Comparison of ENCODE assay signal across 8 mouse cellular contexts in genomic region chr3:35340935-35341800, GRCm38 (mm10).
DNase-seq lines count a peak whose midpoint lies in the region; ATAC-seq and TF ChIP-seq lines count a peak whose summit lies in the region.

No protein-coding gene starts in this region.

- no peak for TF ChIP-seq POLR2A in cortical plate, adult 2 months (IDR thresholded peaks at IDR 0.05; ENCODE audit: extremely low read depth, insufficient read depth, low read length)

- TF ChIP-seq CTCF in cortical plate, adult 2 months (IDR thresholded peaks at IDR 0.05; ENCODE audit: extremely low read depth, insufficient read depth, low read length), result no peak

- 5% methylated on average over 22 of the region's 22 CpGs for WGBS in heart, embryonic 16.5 days
- 2% methylated on average over 22 of the region's 22 CpGs for WGBS in midbrain, embryonic 16.5 days

- no peaks in the 10 kb centered on the region; the same call in 1 of the 2 replicates for H3K27me3 ChIP-seq in heart, embryonic 16.5 days (ENCODE audit: control insufficient read depth, insufficient read depth, low read length)
- no peaks in the 10 kb centered on the region for H3K27me3 ChIP-seq in midbrain, embryonic 16.5 days (ENCODE audit: control insufficient read depth, insufficient read depth, low read depth, low read length)

- H3K36me3 ChIP-seq in heart, embryonic 16.5 days (ENCODE audit: control insufficient read depth, insufficient read depth), result no peaks in the 10 kb centered on the region
- no peaks in the 10 kb centered on the region for H3K36me3 ChIP-seq in midbrain, embryonic 16.5 days (ENCODE audit: control insufficient read depth, insufficient read depth, low read length)

- H3K4me2 ChIP-seq in heart, embryonic 16.5 days (ENCODE audit: low read depth, low read length), result peak overlapping the region; percentile 79
- peak overlapping the region; percentile 73 for H3K4me2 ChIP-seq in midbrain, embryonic 16.5 days (ENCODE audit: low read length)

- peak overlapping the region; percentile 48 for H3K27ac ChIP-seq in cortical plate, adult 2 months (ENCODE audit: insufficient read depth, low read length)
- no peak overlapping the region for H3K27ac ChIP-seq in heart, embryonic 16.5 days (ENCODE audit: low read length)
- H3K27ac ChIP-seq in midbrain, embryonic 16.5 days (ENCODE audit: low read length), result peak overlapping the region; percentile 54

- peak overlapping the region; percentile 51 for H3K9ac ChIP-seq in heart, embryonic 16.5 days (ENCODE audit: low read length)
- H3K9ac ChIP-seq in midbrain, embryonic 16.5 days (ENCODE audit: low read depth, low read length), result peak overlapping the region; percentile 49

- no peaks in the 10 kb centered on the region for H3K9me3 ChIP-seq in heart, embryonic 16.5 days (replicated peaks; ENCODE audit: control insufficient read depth, low read length)
- H3K9me3 ChIP-seq in midbrain, embryonic 16.5 days (replicated peaks; ENCODE audit: control insufficient read depth, low read length, poor library complexity, severe bottlenecking), result no peaks in the 10 kb centered on the region

- peak; percentile 52 for ATAC-seq in heart, embryonic 16.5 days (replicated peaks; ENCODE audit: extremely low read depth, insufficient read depth, low FRiP score)
- peak; percentile 93 for ATAC-seq in midbrain, embryonic 16.5 days

- H3K4me3 ChIP-seq in cortical plate, adult 2 months (ENCODE audit: insufficient read depth, low read length), result peak overlapping the region; percentile 12; the same call in 1 of the 2 replicates
- peak overlapping the region; percentile 52 for H3K4me3 ChIP-seq in heart, embryonic 16.5 days (ENCODE audit: low read length)
- peak overlapping the region; percentile 42 for H3K4me3 ChIP-seq in midbrain, embryonic 16.5 days (ENCODE audit: low read depth, low read length)

- no peaks in the 10 kb centered on the region; the same call in 1 of the 2 replicates for H3K4me1 ChIP-seq in cortical plate, adult 2 months (ENCODE audit: control insufficient read depth, insufficient read depth, low read length)
- H3K4me1 ChIP-seq in heart, embryonic 16.5 days (ENCODE audit: control insufficient read depth, insufficient read depth, low read length), result peaks cover 6% of the 10 kb centered on the region; the same call in 1 of the 2 replicates
- H3K4me1 ChIP-seq in midbrain, embryonic 16.5 days (ENCODE audit: control insufficient read depth, insufficient read depth, low read length), result peaks cover 12% of the 10 kb centered on the region

- DNase-seq in kidney, postnatal 14 days, result peak; percentile 14
- DNase-seq in kidney, adult 11 months, result no peak
- peak; percentile 45 to 70 for DNase-seq in left cerebral cortex, adult 9 months (ENCODE audit: low spot score in 2 of 2)
- DNase-seq in spleen, postnatal 36 days (ENCODE audit: low spot score in 2 of 2), result no peak
- no peak for DNase-seq in adrenal gland, postnatal 25 days

Comparison
In these comparisons a context has a peak if more than half of its experiments do, and no peak if none do; other contexts are left out.
1. DNase-seq: peak in kidney, postnatal 14 days (single experiment) and left cerebral cortex, adult 9 months (2 of 2); none in kidney, adult 11 months (single experiment), spleen, postnatal 36 days (0 of 2) and adrenal gland, postnatal 25 days (single experiment).
2. Peak in every context shown above with its lines, with median percentiles within 50 percentile points of each other: H3K4me3 ChIP-seq.